22 mouse cellular contexts compared by ENCODE assay signal in the genomic region with DNA sequence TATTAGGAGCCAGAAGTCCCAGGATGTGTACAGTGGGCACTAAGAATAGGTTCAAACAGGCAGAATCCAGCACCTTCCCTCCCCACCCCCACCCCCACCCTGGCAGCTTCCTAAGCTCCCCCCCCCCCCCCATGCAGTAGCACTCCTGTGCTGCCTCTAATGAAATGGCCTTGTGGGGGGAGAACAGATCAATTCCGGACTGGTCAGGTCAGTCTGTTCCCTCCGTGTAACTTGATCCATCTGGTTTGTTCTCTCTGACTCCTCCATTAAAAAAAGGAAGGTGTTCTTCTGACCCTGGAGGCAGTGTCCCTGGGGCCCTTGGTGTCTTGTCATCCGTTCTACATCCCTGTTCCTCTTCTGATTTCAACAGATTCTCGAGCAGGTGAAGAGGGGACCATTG.
DNase-seq lines count a peak whose midpoint lies in the region; ATAC-seq lines count a peak whose summit lies in the region.
"Had no signal": no experiment of that assay in that cellular context is flagged by ENCODE, and none has a peak within 500 bp of the region (broad histone marks: within the 10 kb centered on the region; RNA-seq: fewer than 3 reads in every experiment).

No protein-coding gene starts in this region.

- no peak overlapping the region for H3K9ac ChIP-seq in hindbrain, embryonic 12.5 days
- no peak overlapping the region for H3K9ac ChIP-seq in hindbrain, embryonic 16.5 days (ENCODE audit: low read depth, low read length)
- H3K9ac ChIP-seq in midbrain, embryonic 16.5 days (ENCODE audit: low read depth, low read length) = 0 out of 2 replicates have a peak overlapping the region, but pooled peaks have one; percentile 10
- H3K9ac ChIP-seq in midbrain, embryonic 11.5 days (ENCODE audit: low read length) = no peak overlapping the region
- H3K9ac ChIP-seq in forebrain, embryonic 13.5 days = peak overlapping the region; percentile 26; the same call in 1 of the 2 replicates
- H3K9ac ChIP-seq: embryonic facial prominence, embryonic 15.5 days; heart, embryonic 12.5 days; hindbrain, embryonic 15.5 days; intestine, embryonic 15.5 days; liver, embryonic 13.5 days had no signal

- 14% methylated on average over 4 of the region's 4 CpGs for WGBS in hindbrain, embryonic 12.5 days
- 19% methylated on average over 4 of the region's 4 CpGs for WGBS in hindbrain, embryonic 16.5 days
- WGBS in midbrain, embryonic 16.5 days = 18% methylated on average over 4 of the region's 4 CpGs
- WGBS in midbrain, embryonic 11.5 days = 15% methylated on average over 4 of the region's 4 CpGs
- 25% methylated on average over 4 of the region's 4 CpGs for WGBS in forebrain, embryonic 13.5 days
- WGBS in limb, embryonic 10.5 days = 8% methylated on average over 4 of the region's 4 CpGs

- H3K9me3 ChIP-seq in hindbrain, embryonic 12.5 days (replicated peaks) = no peaks in the 10 kb centered on the region
- H3K9me3 ChIP-seq in hindbrain, embryonic 16.5 days (ENCODE audit: control insufficient read depth, low read length) = no peaks in the 10 kb centered on the region
- no peaks in the 10 kb centered on the region for H3K9me3 ChIP-seq in midbrain, embryonic 16.5 days (replicated peaks; ENCODE audit: control insufficient read depth, low read length, poor library complexity, severe bottlenecking)
- H3K9me3 ChIP-seq in midbrain, embryonic 11.5 days (ENCODE audit: control insufficient read depth, low read length) = no peaks in the 10 kb centered on the region
- no peaks in the 10 kb centered on the region for H3K9me3 ChIP-seq in forebrain, embryonic 13.5 days (replicated peaks)
- no peaks in the 10 kb centered on the region for H3K9me3 ChIP-seq in limb, embryonic 10.5 days (replicated peaks)
- H3K9me3 ChIP-seq: embryonic facial prominence, embryonic 15.5 days; heart, embryonic 12.5 days; hindbrain, embryonic 15.5 days; intestine, embryonic 15.5 days; liver, embryonic 13.5 days had no signal

- no peak for ATAC-seq in hindbrain, embryonic 12.5 days (ENCODE audit: low FRiP score)
- no peak for ATAC-seq in hindbrain, embryonic 16.5 days
- no peak for ATAC-seq in midbrain, embryonic 16.5 days
- ATAC-seq in midbrain, embryonic 11.5 days (ENCODE audit: low FRiP score) = no peak
- ATAC-seq in forebrain, embryonic 13.5 days = 0 out of 2 replicates have a peak, but pooled peaks have one; percentile 27
- ATAC-seq: intestine, embryonic 15.5 days had no signal

- no peaks in the 10 kb centered on the region for H3K27me3 ChIP-seq in hindbrain, embryonic 12.5 days
- H3K27me3 ChIP-seq in hindbrain, embryonic 16.5 days (replicated peaks; ENCODE audit: control insufficient read depth, insufficient read depth, low read length) = no peaks in the 10 kb centered on the region
- no peaks in the 10 kb centered on the region for H3K27me3 ChIP-seq in midbrain, embryonic 16.5 days (ENCODE audit: control insufficient read depth, insufficient read depth, low read depth, low read length)
- H3K27me3 ChIP-seq in midbrain, embryonic 11.5 days (ENCODE audit: control insufficient read depth, insufficient read depth, low read length) = no peaks in the 10 kb centered on the region
- no peaks in the 10 kb centered on the region for H3K27me3 ChIP-seq in forebrain, embryonic 13.5 days
- peaks cover 18% of the 10 kb centered on the region for H3K27me3 ChIP-seq in limb, embryonic 10.5 days (ENCODE audit: low read depth, poor library complexity, severe bottlenecking)
- H3K27me3 ChIP-seq: hindbrain, embryonic 15.5 days; intestine, embryonic 15.5 days; liver, embryonic 13.5 days had no signal

- DNase-seq in midbrain, embryonic 11.5 days (ENCODE audit: low spot score, missing footprints) = no peak
- no peak for DNase-seq in limb, embryonic 10.5 days (ENCODE audit: low spot score)
- no peak for DNase-seq in lung, postnatal 4 days
- no peak for DNase-seq in left cerebral cortex, postnatal 25 days (ENCODE audit: low spot score in 2 of 2)
- DNase-seq: adrenal gland, postnatal 25 days; cerebellum, adult 8-10 months; cerebellum, postnatal 36 days; gastrocnemius, postnatal 10 days; heart, postnatal 10 days; kidney, postnatal 10 days; liver, embryonic 13.5 days; lung, adult 2 months; lung, postnatal 14 days; thymus, postnatal 14 days had no signal

- peak overlapping the region; percentile 40; the same call in 1 of the 2 replicates for H3K27ac ChIP-seq in hindbrain, embryonic 12.5 days
- H3K27ac ChIP-seq in hindbrain, embryonic 16.5 days (ENCODE audit: low read depth, low read length) = no peak overlapping the region
- H3K27ac ChIP-seq in midbrain, embryonic 16.5 days (ENCODE audit: low read length) = no peak overlapping the region
- H3K27ac ChIP-seq in midbrain, embryonic 11.5 days (ENCODE audit: low read depth, low read length) = no peak overlapping the region
- H3K27ac ChIP-seq in forebrain, embryonic 13.5 days = peak overlapping the region; percentile 63; the same call in 1 of the 2 replicates
- peak overlapping the region; percentile 74 for H3K27ac ChIP-seq in limb, embryonic 10.5 days
- H3K27ac ChIP-seq: embryonic facial prominence, embryonic 15.5 days; hindbrain, embryonic 15.5 days; intestine, embryonic 15.5 days; liver, embryonic 13.5 days had no signal

- no peaks in the 10 kb centered on the region for H3K36me3 ChIP-seq in hindbrain, embryonic 12.5 days
- no peaks in the 10 kb centered on the region for H3K36me3 ChIP-seq in hindbrain, embryonic 16.5 days (ENCODE audit: control insufficient read depth, insufficient read depth, low read length)
- no peaks in the 10 kb centered on the region for H3K36me3 ChIP-seq in midbrain, embryonic 16.5 days (ENCODE audit: control insufficient read depth, insufficient read depth, low read length)
- no peaks in the 10 kb centered on the region for H3K36me3 ChIP-seq in midbrain, embryonic 11.5 days (ENCODE audit: control insufficient read depth, insufficient read depth, low read length)
- H3K36me3 ChIP-seq in forebrain, embryonic 13.5 days (ENCODE audit: poor library complexity, severe bottlenecking) = peaks cover 10% of the 10 kb centered on the region; the same call in 1 of the 2 replicates
- no peaks in the 10 kb centered on the region for H3K36me3 ChIP-seq in limb, embryonic 10.5 days
- H3K36me3 ChIP-seq: embryonic facial prominence, embryonic 15.5 days; heart, embryonic 12.5 days; hindbrain, embryonic 15.5 days; intestine, embryonic 15.5 days; liver, embryonic 13.5 days had no signal

- no peak overlapping the region for H3K4me2 ChIP-seq in hindbrain, embryonic 12.5 days (replicated peaks)
- H3K4me2 ChIP-seq in hindbrain, embryonic 16.5 days (ENCODE audit: low read length) = no peak overlapping the region
- no peak overlapping the region for H3K4me2 ChIP-seq in midbrain, embryonic 16.5 days (ENCODE audit: low read length)
- no peak overlapping the region for H3K4me2 ChIP-seq in midbrain, embryonic 11.5 days
- no peak overlapping the region for H3K4me2 ChIP-seq in forebrain, embryonic 13.5 days
- H3K4me2 ChIP-seq: embryonic facial prominence, embryonic 15.5 days; heart, embryonic 12.5 days; hindbrain, embryonic 15.5 days; intestine, embryonic 15.5 days; liver, embryonic 13.5 days had no signal

- peaks cover 28% of the 10 kb centered on the region for H3K4me1 ChIP-seq in hindbrain, embryonic 12.5 days
- H3K4me1 ChIP-seq in hindbrain, embryonic 16.5 days (ENCODE audit: control insufficient read depth, insufficient read depth, low read depth, low read length) = peaks cover 11% of the 10 kb centered on the region
- peaks cover 14% of the 10 kb centered on the region for H3K4me1 ChIP-seq in midbrain, embryonic 16.5 days (ENCODE audit: control insufficient read depth, insufficient read depth, low read length)
- peaks cover 17% of the 10 kb centered on the region for H3K4me1 ChIP-seq in midbrain, embryonic 11.5 days (ENCODE audit: control insufficient read depth, insufficient read depth, low read length)
- H3K4me1 ChIP-seq in forebrain, embryonic 13.5 days = peaks cover 34% of the 10 kb centered on the region
- H3K4me1 ChIP-seq in limb, embryonic 10.5 days = peaks cover 62% of the 10 kb centered on the region
- H3K4me1 ChIP-seq: embryonic facial prominence, embryonic 15.5 days; intestine, embryonic 15.5 days; liver, embryonic 13.5 days had no signal

- no peak overlapping the region for H3K4me3 ChIP-seq in hindbrain, embryonic 12.5 days
- no peak overlapping the region for H3K4me3 ChIP-seq in hindbrain, embryonic 16.5 days (ENCODE audit: low read length)
- H3K4me3 ChIP-seq in midbrain, embryonic 16.5 days (ENCODE audit: low read depth, low read length) = no peak overlapping the region
- no peak overlapping the region for H3K4me3 ChIP-seq in midbrain, embryonic 11.5 days (ENCODE audit: low read depth, low read length)
- H3K4me3 ChIP-seq in forebrain, embryonic 13.5 days = no peak overlapping the region
- H3K4me3 ChIP-seq in limb, embryonic 10.5 days = peak overlapping the region; percentile 15; the same call in 1 of the 2 replicates
- H3K4me3 ChIP-seq: embryonic facial prominence, embryonic 15.5 days; heart, embryonic 12.5 days; hindbrain, embryonic 15.5 days; intestine, embryonic 15.5 days; liver, embryonic 13.5 days had no signal

- intact Hi-C loops in left cerebral cortex, postnatal 25 days (cut with DNase I) = no loop called here

Comparison
In these comparisons a context has a peak if more than half of its experiments do, and no peak if none do; other contexts are left out.
1. H3K27ac ChIP-seq: peak in hindbrain, embryonic 12.5 days (single experiment), forebrain, embryonic 13.5 days (single experiment) and limb, embryonic 10.5 days (single experiment); none in hindbrain, embryonic 16.5 days (single experiment), midbrain, embryonic 16.5 days (single experiment) and midbrain, embryonic 11.5 days (single experiment).
2. H3K9ac ChIP-seq: peak in midbrain, embryonic 16.5 days (single experiment) and forebrain, embryonic 13.5 days (single experiment); none in hindbrain, embryonic 12.5 days (single experiment), hindbrain, embryonic 16.5 days (single experiment) and midbrain, embryonic 11.5 days (single experiment).